Mouse (Mus musculus) hindbrain, postnatal 0 days (tissue): Measurements from ENCODE around the gene Shank2. TPM values are rescaled to one million over a fixed set of nuclear protein-coding genes. Genes with fewer than 3 reads are reported as not detected.

ENCODE experiments used
- ATAC-seq: fragments of 200-750 bp; cut with Nextera tagmentation; 2 replicates; pipeline ENCODE4 v1.8.0; 2017; ENCODE audit warnings: mild to moderate bottlenecking, moderate TSS enrichment, moderate library complexity
- DNase-seq: peaks from one replicate; pipeline ENCODE4 v3.0.0-alpha.2; 2015; ENCODE audit warnings: low spot score
- H3K27ac ChIP-seq: fragments of 300-500 bp; sonication (generic); 2 replicates; pipeline ENCODE4 v1.5.1; 2014; ENCODE audit warnings: mild to moderate bottlenecking
- H3K27me3 ChIP-seq: fragments of 300-500 bp; sonication (generic); 2 replicates; pipeline ENCODE4 v1.6.1; 2014; ENCODE audit warnings: low read length, mixed read lengths; ENCODE audit not compliant: insufficient read depth
- H3K36me3 ChIP-seq: fragments of 300-500 bp; sonication (generic); 2 replicates; pipeline ENCODE4 v1.6.1; 2014; ENCODE audit warnings: low read length, mixed read lengths; ENCODE audit not compliant: insufficient read depth
- H3K4me1 ChIP-seq: fragments of 300-500 bp; sonication (generic); 2 replicates; pipeline ENCODE4 v1.6.1; 2014; ENCODE audit warnings: antibody characterized with exemption, low read length, mixed read lengths; ENCODE audit not compliant: insufficient read depth
- H3K4me2 ChIP-seq: fragments of 300-500 bp; sonication (generic); 2 replicates; pipeline ENCODE4 v1.6.1; 2014; ENCODE audit warnings: low read depth, mild to moderate bottlenecking, low read length, moderate library complexity, mixed read lengths
- H3K4me3 ChIP-seq: fragments of 300-500 bp; sonication (generic); 2 replicates; pipeline ENCODE4 v1.5.1; 2014; ENCODE audit warnings: low read length
- H3K9ac ChIP-seq: fragments of 300-500 bp; sonication (generic); replicated peaks from 2 replicates; pipeline ENCODE4 v1.6.1; 2014; ENCODE audit warnings: mild to moderate bottlenecking, low read length, moderate library complexity, mixed read lengths
- H3K9me3 ChIP-seq: fragments of 300-500 bp; sonication (generic); 2 replicates; pipeline ENCODE4 v1.6.1; 2016; ENCODE audit warnings: low read length, mixed read lengths
- CTCF ChIP-seq: IDR thresholded peaks from 2 replicates; pipeline ENCODE4 v1.5.1; 2016; ENCODE audit warnings: antibody characterized with exemption, control low read depth, low read depth
- WGBS: fragments of 180-500 bp; shearing (Covaris S2); extraction: QIAGEN DNeasy Blood & Tissue Kit; methylation state at CpG from one replicate; pipeline ENCODE4 v1.1.7; 2014; 5-methylcytosine and 5-hydroxymethylcytosine counted together
- polyA plus RNA-seq: library from polyadenylated mRNA; unstranded; fragments of >200 nt; fragmentation: Nextera tagmentation; extraction: Ambion mirVana; gene quantifications from 2 replicates; pipeline ENCODE4 v1.2.1, GENCODE M21; 2015
- total RNA-seq: library from RNA; depleted of rRNA; stranded (reverse); fragments of >200 nt; gene quantifications from 2 replicates; pipeline ENCODE4 v1.2.3, GENCODE M21; 2014

The Shank2 gene
- total and polyA plus RNA-seq, 2 experiments from 2014 or later = 8.4 to 28.0 TPM

- 70% methylated on average over 9 of the region's 9 CpGs for WGBS
- ATAC-seq = no peak
Observed at GRCm38 (mm10) chr7:144450661-144451060, 448.9 kb downstream of the Shank2 start.

DNA sequence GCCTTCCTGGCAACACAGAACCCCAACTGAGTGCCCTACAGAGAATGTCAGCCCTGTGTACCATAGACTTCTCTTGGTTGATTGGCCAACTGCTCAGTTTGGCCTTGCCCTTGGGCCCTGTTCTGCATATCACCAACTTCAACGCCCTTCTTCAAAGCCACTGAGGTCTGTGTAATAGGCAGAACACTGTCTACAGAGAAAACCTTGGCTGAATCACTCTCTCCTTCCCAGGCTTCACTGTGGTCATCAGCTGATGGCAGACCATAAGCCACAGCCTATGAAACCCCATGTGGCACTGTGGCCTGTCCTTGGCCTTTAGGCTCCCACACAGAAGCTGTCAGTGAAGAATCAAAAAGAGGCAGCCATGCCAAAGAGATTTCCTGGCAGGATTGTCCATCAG is 457.2 kb downstream of the Shank2 start:
- WGBS = 92% methylated on average over 1 of the region's 1 CpGs
- H3K9me3 ChIP-seq = no peaks in the 10 kb centered on the region
- no peak for ATAC-seq
- TF ChIP-seq CTCF = no peak
- DNase-seq = no peak
- H3K9ac ChIP-seq = no peak overlapping the region
- H3K36me3 ChIP-seq = peaks cover 98% of the 10 kb centered on the region
- no peaks in the 10 kb centered on the region for H3K4me1 ChIP-seq
- no peak overlapping the region for H3K27ac ChIP-seq
- no peak overlapping the region for H3K4me2 ChIP-seq
- no peaks in the 10 kb centered on the region for H3K27me3 ChIP-seq
- H3K4me3 ChIP-seq = no peak overlapping the region

More at GRCm38 (mm10) chr7:144450661-144451060, 448.9 kb downstream of the Shank2 start:
- no peak overlapping the region for H3K9ac ChIP-seq
- H3K4me1 ChIP-seq = 0 out of 2 replicates have a peak, but pooled peaks cover 3% of the 10 kb centered on the region
- peaks cover 62% of the 10 kb centered on the region for H3K36me3 ChIP-seq
- no peak overlapping the region for H3K4me3 ChIP-seq
- no peak overlapping the region for H3K4me2 ChIP-seq
- H3K9me3 ChIP-seq = no peaks in the 10 kb centered on the region
- H3K27me3 ChIP-seq = no peaks in the 10 kb centered on the region
- no peak for TF ChIP-seq CTCF
- DNase-seq = no peak
- H3K27ac ChIP-seq = no peak overlapping the region

DNA sequence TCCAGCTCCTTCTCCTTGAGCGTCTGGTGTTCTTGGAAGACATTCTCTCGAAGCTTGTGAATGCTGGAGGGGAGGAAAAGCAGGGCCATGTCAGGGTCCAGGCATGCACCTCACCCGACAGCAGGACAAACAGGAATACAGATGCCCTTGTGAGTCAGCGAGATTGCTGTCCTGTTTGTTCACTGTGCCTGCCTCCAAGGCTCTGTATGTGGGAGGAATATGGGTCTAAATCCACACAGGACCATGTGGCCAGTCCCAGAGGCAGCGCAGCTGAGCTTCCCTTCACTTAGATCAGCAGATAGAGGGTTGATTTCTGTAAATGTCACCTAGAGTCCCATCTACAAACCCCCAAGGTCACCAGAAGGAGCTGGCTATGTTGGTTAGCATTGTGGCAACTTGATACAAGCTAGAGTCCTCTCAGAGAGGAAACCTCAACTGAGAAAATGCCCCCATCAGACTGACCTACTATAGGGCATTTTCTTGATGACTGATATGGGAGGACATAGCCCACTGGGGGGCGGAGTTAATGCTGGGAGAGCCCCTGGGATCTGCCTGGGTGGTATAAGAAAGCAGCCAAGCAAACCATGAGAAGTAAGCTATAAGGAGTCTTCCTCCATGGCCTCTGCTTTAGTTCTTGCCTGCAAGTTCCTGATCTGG is 459.6 kb downstream of the Shank2 start:
- no peak for TF ChIP-seq CTCF
- Histone ChIP-seq H3K9ac (no peak overlapping the region), H3K36me3 (peaks cover 80% of the 10 kb centered on the region), H3K4me2 (no peak overlapping the region), H3K4me3 (no peak overlapping the region), H3K27ac (no peak overlapping the region), H3K27me3 (no peaks in the 10 kb centered on the region), H3K4me1 (no peaks in the 10 kb centered on the region), H3K9me3 (no peaks in the 10 kb centered on the region)
- WGBS = 97% methylated on average over 6 of the region's 6 CpGs
- DNase-seq (no peak), ATAC-seq (no peak)

- DNase-seq (no peak), ATAC-seq (no peak)
- Histone ChIP-seq H3K27me3 (no peaks in the 10 kb centered on the region), H3K4me3 (no peak overlapping the region), H3K9ac (no peak overlapping the region), H3K27ac (no peak overlapping the region), H3K4me2 (no peak overlapping the region), H3K36me3 (peaks cover 68% of the 10 kb centered on the region), H3K4me1 (no peaks in the 10 kb centered on the region), H3K9me3 (no peaks in the 10 kb centered on the region)
- 86% methylated on average over 7 of the region's 7 CpGs for WGBS
- TF ChIP-seq CTCF = no peak
Observed at GRCm38 (mm10) chr7:144462577-144462976, 460.8 kb downstream of the Shank2 start.

DNA sequence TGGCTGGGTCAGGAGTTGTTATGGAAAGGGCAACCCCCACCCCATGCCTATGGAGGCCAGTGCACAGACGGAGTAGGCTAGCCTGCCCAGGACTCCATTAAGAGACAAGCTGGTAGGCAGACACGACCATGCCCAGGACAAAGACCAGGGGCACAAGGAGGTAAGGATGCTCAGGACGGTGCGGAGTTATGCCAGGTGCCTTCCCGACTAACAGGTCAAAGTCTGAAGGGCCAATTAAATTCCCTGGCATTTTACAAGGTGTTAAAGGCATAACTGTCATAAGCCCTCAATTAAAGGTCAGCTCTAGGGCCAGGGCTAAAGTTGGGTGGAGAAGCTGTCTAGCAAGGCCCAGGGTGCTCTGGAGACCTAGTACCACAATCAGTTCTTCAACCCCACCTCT is 467.0 kb downstream of the Shank2 start:
- WGBS = 85% methylated on average over 5 of the region's 5 CpGs
- Histone ChIP-seq H3K27me3 (no peaks in the 10 kb centered on the region), H3K4me1 (peaks cover 11% of the 10 kb centered on the region), H3K27ac (no peak overlapping the region), H3K4me3 (no peak overlapping the region), H3K36me3 (peaks cover 8% of the 10 kb centered on the region), H3K9me3 (no peaks in the 10 kb centered on the region), H3K9ac (no peak overlapping the region), H3K4me2 (peak overlapping the region; percentile 80; the same call in 1 of the 2 replicates)
- ATAC-seq (no peak), DNase-seq (no peak)
- TF ChIP-seq CTCF = no peak

DNA sequence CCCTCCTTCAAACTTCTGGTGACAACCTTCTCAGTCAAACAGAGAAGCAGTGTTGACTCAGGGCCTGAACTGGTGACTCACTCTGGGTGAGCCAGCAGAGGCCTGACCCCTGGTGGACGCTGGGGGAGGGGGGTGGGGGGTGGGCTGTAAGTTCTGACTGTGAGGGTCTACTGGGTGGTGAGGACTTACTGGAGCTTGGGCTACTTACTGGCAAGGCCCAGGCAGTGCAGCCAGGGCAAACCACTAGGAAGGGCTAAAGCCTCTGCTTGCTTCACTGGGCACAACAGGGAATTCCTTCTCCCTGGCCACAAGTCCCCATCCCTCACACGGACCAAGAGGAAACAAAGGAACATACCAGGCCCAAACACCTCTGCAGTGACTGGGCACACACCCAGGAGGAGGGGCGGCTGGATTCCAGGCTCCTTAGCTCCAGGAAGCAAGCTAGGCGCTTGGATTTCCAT is 467.5 kb downstream of the Shank2 start:
- Histone ChIP-seq H3K27me3 (no peaks in the 10 kb centered on the region), H3K4me3 (peak overlapping the region; percentile 93), H3K9me3 (no peaks in the 10 kb centered on the region), H3K36me3 (peaks cover 4% of the 10 kb centered on the region; the same call in 1 of the 2 replicates), H3K27ac (peak overlapping the region; percentile 90; the same call in 1 of the 2 replicates), H3K4me2 (peak overlapping the region; percentile 80), H3K4me1 (peaks cover 11% of the 10 kb centered on the region), H3K9ac (peak overlapping the region; percentile 95; the same call in 1 of the 2 replicates)
- ATAC-seq (no peak), DNase-seq (no peak)
- WGBS = 19% methylated on average over 4 of the region's 4 CpGs
- no peak for TF ChIP-seq CTCF
